Mouse (Mus musculus) heart, embryonic 16.5 days (tissue): ENCODE data around the gene Ninj2. TPM values are rescaled to one million over a fixed set of nuclear protein-coding genes. Genes with fewer than 3 reads are reported as not detected.

Experiments used
- ATAC-seq: fragments of 200-750 bp; cut with Nextera tagmentation; replicated peaks from 2 replicates; pipeline ENCODE4 v1.8.0; 2017; ENCODE audit warnings: moderate number of reproducible peaks; ENCODE audit not compliant: insufficient read depth, low FRiP score; ENCODE audit errors: extremely low read depth
- H3K27ac ChIP-seq: fragments of 300-500 bp; sonication (generic); 2 replicates; pipeline ENCODE4 v1.5.1; 2014; ENCODE audit warnings: mild to moderate bottlenecking, low read length, control low read depth, moderate library complexity
- H3K27me3 ChIP-seq: fragments of 300-500 bp; sonication (generic); 2 replicates; pipeline ENCODE4 v1.6.1; 2014; ENCODE audit warnings: low read length, mixed read lengths; ENCODE audit not compliant: control insufficient read depth, insufficient read depth
- H3K36me3 ChIP-seq: fragments of 300-500 bp; sonication (generic); 2 replicates; pipeline ENCODE4 v1.6.1; 2014; ENCODE audit not compliant: control insufficient read depth, insufficient read depth
- H3K4me1 ChIP-seq: fragments of 300-500 bp; sonication (generic); 2 replicates; pipeline ENCODE4 v1.6.1; 2014; ENCODE audit warnings: low read length, mixed read lengths; ENCODE audit not compliant: control insufficient read depth, insufficient read depth
- H3K4me2 ChIP-seq: fragments of 300-500 bp; sonication (generic); 2 replicates; pipeline ENCODE4 v1.6.1; 2014; ENCODE audit warnings: low read depth, mild to moderate bottlenecking, control low read depth, low read length
- H3K4me3 ChIP-seq: fragments of 300-500 bp; sonication (generic); 2 replicates; pipeline ENCODE4 v1.5.1; 2014; ENCODE audit warnings: mild to moderate bottlenecking, control low read depth, low read length
- H3K9ac ChIP-seq: fragments of 300-500 bp; sonication (generic); 2 replicates; pipeline ENCODE4 v1.6.1; 2014; ENCODE audit warnings: low read length, control low read depth
- H3K9me3 ChIP-seq: fragments of 300-500 bp; sonication (generic); replicated peaks from 2 replicates; pipeline ENCODE4 v1.6.1; 2016; ENCODE audit warnings: low read length; ENCODE audit not compliant: control insufficient read depth
- WGBS: fragments of 180-500 bp; shearing (Covaris S2); extraction: QIAGEN DNeasy Blood & Tissue Kit; methylation state at CpG from one replicate; pipeline ENCODE4 v1.1.7; 2014; 5-methylcytosine and 5-hydroxymethylcytosine counted together
- polyA plus RNA-seq: library from polyadenylated mRNA; unstranded; fragments of >200 nt; fragmentation: Nextera tagmentation; extraction: Ambion mirVana; gene quantifications from 2 replicates; pipeline ENCODE4 v1.2.1, GENCODE M21; 2015

Ninj2 gene
- polyA plus RNA-seq, 1 experiment from 2014 or later, result not detected

- no peaks in the 10 kb centered on the region for H3K9me3 ChIP-seq
- no peak overlapping the region for H3K27ac ChIP-seq
- no peak overlapping the region for H3K9ac ChIP-seq
- ATAC-seq, result no peak; the same call in 1 of the 2 replicates
- H3K36me3 ChIP-seq, result no peaks in the 10 kb centered on the region
- H3K27me3 ChIP-seq, result no peaks in the 10 kb centered on the region
- H3K4me3 ChIP-seq, result no peak overlapping the region
- H3K4me2 ChIP-seq, result no peak overlapping the region
- H3K4me1 ChIP-seq, result peaks cover 42% of the 10 kb centered on the region
- 73% methylated on average over 5 of the region's 5 CpGs for WGBS
Observed at GRCm38 (mm10) chr6:120154526-120155309, 61.6 kb downstream of the Ninj2 start.

- H3K4me2 ChIP-seq, result no peak overlapping the region
- no peak overlapping the region for H3K9ac ChIP-seq
- no peak for ATAC-seq
- no peaks in the 10 kb centered on the region for H3K36me3 ChIP-seq
- peaks cover 40% of the 10 kb centered on the region for H3K4me1 ChIP-seq
- H3K9me3 ChIP-seq, result no peaks in the 10 kb centered on the region
- no peak overlapping the region for H3K4me3 ChIP-seq
- H3K27ac ChIP-seq, result no peak overlapping the region
- H3K27me3 ChIP-seq, result no peaks in the 10 kb centered on the region
- 80% methylated on average over 4 of the region's 4 CpGs for WGBS
Observed at GRCm38 (mm10) chr6:120155510-120155909, 62.4 kb downstream of the Ninj2 start.

GRCm38 (mm10) chr6:120157479-120157878 is 64.3 kb downstream of the Ninj2 start:
- no peak for ATAC-seq
- Histone ChIP-seq H3K4me2 (no peak overlapping the region), H3K9ac (no peak overlapping the region), H3K9me3 (no peaks in the 10 kb centered on the region), H3K27me3 (no peaks in the 10 kb centered on the region), H3K4me1 (peaks cover 25% of the 10 kb centered on the region), H3K4me3 (no peak overlapping the region), H3K27ac (no peak overlapping the region), H3K36me3 (no peaks in the 10 kb centered on the region)
- 65% methylated on average over 6 of the region's 6 CpGs for WGBS

GRCm38 (mm10) chr6:120159133-120159901 is 66.2 kb downstream of the Ninj2 start:
- Histone ChIP-seq H3K27ac (peak overlapping the region; percentile 92), H3K9ac (peak overlapping the region; percentile 27), H3K27me3 (no peaks in the 10 kb centered on the region), H3K4me3 (no peak overlapping the region), H3K4me2 (peak overlapping the region; percentile 31; the same call in 1 of the 2 replicates), H3K36me3 (no peaks in the 10 kb centered on the region), H3K9me3 (no peaks in the 10 kb centered on the region), H3K4me1 (peaks cover 25% of the 10 kb centered on the region)
- peak; percentile 71 for ATAC-seq
- WGBS, result 26% methylated on average over 9 of the region's 9 CpGs

GRCm38 (mm10) chr6:120162928-120163327 is 69.8 kb downstream of the Ninj2 start:
- no peaks in the 10 kb centered on the region for H3K36me3 ChIP-seq
- H3K4me2 ChIP-seq, result no peak overlapping the region
- ATAC-seq, result no peak
- H3K4me1 ChIP-seq, result peaks cover 29% of the 10 kb centered on the region
- 60% methylated on average over 6 of the region's 6 CpGs for WGBS
- no peak overlapping the region for H3K4me3 ChIP-seq
- H3K9ac ChIP-seq, result no peak overlapping the region
- no peaks in the 10 kb centered on the region for H3K9me3 ChIP-seq
- H3K27ac ChIP-seq, result no peak overlapping the region
- H3K27me3 ChIP-seq, result no peaks in the 10 kb centered on the region

- Histone ChIP-seq H3K4me2 (no peak overlapping the region), H3K4me3 (no peak overlapping the region), H3K36me3 (no peaks in the 10 kb centered on the region), H3K9me3 (no peaks in the 10 kb centered on the region), H3K27ac (no peak overlapping the region), H3K9ac (no peak overlapping the region), H3K27me3 (no peaks in the 10 kb centered on the region), H3K4me1 (peaks cover 14% of the 10 kb centered on the region)
- ATAC-seq, result no peak
- WGBS, result 83% methylated on average over 4 of the region's 4 CpGs
Observed at GRCm38 (mm10) chr6:120164765-120165164, 71.6 kb downstream of the Ninj2 start.

GRCm38 (mm10) chr6:120167574-120167973 is 74.4 kb downstream of the Ninj2 start:
- Histone ChIP-seq H3K36me3 (no peaks in the 10 kb centered on the region), H3K9ac (no peak overlapping the region), H3K27ac (no peak overlapping the region), H3K4me2 (no peak overlapping the region), H3K27me3 (no peaks in the 10 kb centered on the region), H3K4me3 (no peak overlapping the region), H3K9me3 (no peaks in the 10 kb centered on the region), H3K4me1 (peaks cover 8% of the 10 kb centered on the region)
- WGBS, result 27% methylated on average over 4 of the region's 4 CpGs
- no peak for ATAC-seq

- WGBS, result 75% methylated on average over 8 of the region's 8 CpGs
- Histone ChIP-seq H3K27ac (no peak overlapping the region), H3K9ac (no peak overlapping the region), H3K9me3 (no peaks in the 10 kb centered on the region), H3K36me3 (no peaks in the 10 kb centered on the region), H3K4me2 (no peak overlapping the region), H3K4me3 (no peak overlapping the region), H3K4me1 (peaks cover 17% of the 10 kb centered on the region), H3K27me3 (no peaks in the 10 kb centered on the region)
- no peak for ATAC-seq
Observed at GRCm38 (mm10) chr6:120172294-120173017, 79.3 kb downstream of the Ninj2 start.
